15 mouse cellular contexts compared by ENCODE assay signal in the genomic region with DNA sequence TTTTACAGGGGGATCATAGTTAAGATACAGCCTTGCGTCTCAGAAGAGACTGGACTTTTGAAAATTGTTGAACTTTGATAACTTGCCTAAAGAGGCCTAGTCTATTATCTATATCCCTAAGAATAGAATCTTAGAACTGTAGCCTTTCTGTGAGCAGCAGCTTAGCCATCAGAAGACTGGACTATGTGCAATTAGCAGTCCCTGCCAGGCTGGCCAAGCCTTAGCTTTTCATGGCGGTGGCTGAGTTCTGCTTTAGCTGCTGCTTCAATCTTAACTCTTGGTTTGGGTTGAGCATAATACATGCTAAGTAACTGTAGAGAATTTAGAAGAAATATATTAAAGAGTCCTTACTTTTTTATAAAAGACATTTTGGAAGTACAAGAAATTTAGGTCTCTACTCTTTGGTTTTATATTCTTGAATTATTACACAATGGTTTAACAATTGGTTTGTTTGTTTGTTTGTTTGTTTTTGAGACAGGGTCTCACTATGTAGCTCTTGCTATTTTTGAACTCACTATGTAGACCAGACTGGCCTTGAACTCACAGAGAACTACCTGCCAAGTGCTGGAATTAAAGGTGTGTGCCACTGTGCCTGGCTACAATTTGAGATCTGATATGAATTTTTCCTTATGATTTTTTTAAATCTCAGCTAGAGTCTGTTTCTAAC.
"Had no signal": no experiment of that assay in that cellular context is flagged by ENCODE, and none has a peak within 500 bp of the region (broad histone marks: within the 10 kb centered on the region; RNA-seq: fewer than 3 reads in every experiment).

No protein-coding gene starts in this region.

- H3K9me3 ChIP-seq: liver, embryonic 13.5 days; midbrain, embryonic 13.5 days; stomach, embryonic 15.5 days had no signal

- H3K4me1 ChIP-seq: liver, embryonic 13.5 days; midbrain, embryonic 13.5 days; stomach, embryonic 15.5 days had no signal

- H3K27ac ChIP-seq: left cerebral cortex, adult 2 months; liver, embryonic 13.5 days; macrophage; midbrain, embryonic 13.5 days; stomach, embryonic 15.5 days had no signal

- H3K27me3 ChIP-seq: liver, embryonic 13.5 days; midbrain, embryonic 13.5 days; stomach, embryonic 15.5 days had no signal

- DNase-seq: kidney, adult 18-20 months; kidney, adult 9 months; kidney, postnatal 14 days; kidney, postnatal 4 days; layer of hippocampus, adult 9-11 months; layer of hippocampus, postnatal 36 days; liver, embryonic 13.5 days; lung, adult 2 months; lung, postnatal 14 days; spleen, adult 18-20 months; thymus, postnatal 25 days had no signal

- H3K36me3 ChIP-seq: liver, embryonic 13.5 days; midbrain, embryonic 13.5 days; stomach, embryonic 15.5 days had no signal

- H3K4me2 ChIP-seq: liver, embryonic 13.5 days; midbrain, embryonic 13.5 days; stomach, embryonic 15.5 days had no signal

- ATAC-seq: midbrain, embryonic 13.5 days had no signal

- H3K4me3 ChIP-seq: left cerebral cortex, adult 2 months; liver, embryonic 13.5 days; midbrain, embryonic 13.5 days; stomach, embryonic 15.5 days had no signal

- H3K9ac ChIP-seq: liver, embryonic 13.5 days; midbrain, embryonic 13.5 days; stomach, embryonic 15.5 days had no signal
